Comparison of ENCODE assay signal across 5 mouse cellular contexts in genomic region chr10:80989854-80990253, GRCm38 (mm10). TPM values are rescaled to one million over a fixed set of nuclear protein-coding genes. Genes with fewer than 3 reads are reported as not detected.
DNase-seq lines count a peak whose midpoint lies in the region; ATAC-seq and TF ChIP-seq lines count a peak whose summit lies in the region.
"Not testable (repeated sequence)": the region's sequence is repeated elsewhere in the genome, so short reads cannot be mapped to it uniquely, and the experiment has no call there.

No protein-coding gene starts in this region.

- not testable (repeated sequence) for H3K4me3 ChIP-seq in CH12.LX (replicated peaks in 1 of 3; ENCODE audit: low read depth in 2 of 3, low read length in 2 of 3, poor library complexity in 1 of 3); small intestine, adult 2 months (ENCODE audit: low read depth, low read length)

- peaks cover 25 to 69% of the 10 kb centered on the region in 2 experiments for H3K4me1 ChIP-seq in CH12.LX (ENCODE audit: control insufficient read depth in 1 of 2, insufficient read depth in 2 of 2)
- H3K4me1 ChIP-seq in small intestine, adult 2 months (ENCODE audit: control insufficient read depth, insufficient read depth, insufficient read length, low read length): peaks cover 16% of the 10 kb centered on the region

- not testable (repeated sequence) for H3K36me3 ChIP-seq in CH12.LX (replicated peaks in 1 of 2; ENCODE audit: control insufficient read depth in 1 of 2, insufficient read depth in 1 of 2, low read length in 1 of 2); small intestine, adult 2 months (ENCODE audit: control insufficient read depth, insufficient read depth, low read length)

- ATAC-seq in inflammation-experienced regulatory T-cells, adult 6 months: peak; percentile 4

- not testable (repeated sequence) for TF ChIP-seq POLR2A in CH12.LX (IDR thresholded peaks at IDR 0.05; ENCODE audit: low read depth, low read length); small intestine, adult 2 months (IDR thresholded peaks at IDR 0.05; ENCODE audit: low read depth, low read length)

- peak overlapping the region; percentile 21; the same call in 1 of the 2 replicates for H3K4me2 ChIP-seq in CH12.LX (ENCODE audit: insufficient read depth, low read depth, poor library complexity, severe bottlenecking)

- TF ChIP-seq CTCF in CH12.LX (conservative IDR thresholded peaks at IDR 0.05 in 1 of 2, IDR thresholded peaks at IDR 0.05 in 1 of 2; ENCODE audit: low read depth in 2 of 2, low read length in 2 of 2); small intestine, adult 2 months (IDR thresholded peaks at IDR 0.05; ENCODE audit: extremely low read depth, insufficient read length, insufficient replicate concordance, low read depth, low read length): not testable (repeated sequence)

- not testable (repeated sequence) for H3K9me3 ChIP-seq in CH12.LX (replicated peaks; ENCODE audit: low read length)

- in situ Hi-C loops in CH12.LX (cut with MboI; ENCODE audit: low pct_ligation_motif_present, low pct_unique_long_range_greater_than_20kb, low sequenced_read_pairs): loop anchor here (5.0 to 10.0 kb wide), 3 partner anchors 63 to 185 kb away; partner anchors contain the start of gene Amh

- WGBS in small intestine, adult 2 months: 50% methylated on average over 4 of the region's 4 CpGs

- H3K27ac ChIP-seq in CH12.LX (ENCODE audit: insufficient read depth, low read depth): not testable (repeated sequence)
- peak overlapping the region; percentile 27; the same call in 1 of the 2 replicates for H3K27ac ChIP-seq in small intestine, adult 2 months (ENCODE audit: insufficient read depth, low read depth, low read length)

- peaks cover 33% of the 10 kb centered on the region for H3K27me3 ChIP-seq in CH12.LX (replicated peaks)
- not testable (repeated sequence) for H3K27me3 ChIP-seq in small intestine, adult 2 months (ENCODE audit: control insufficient read depth, insufficient read depth, low read length)

- H3K9ac ChIP-seq in CH12.LX (ENCODE audit: insufficient read depth, low read depth): not testable (repeated sequence)

- TF ChIP-seq EP300 in CH12.LX (IDR thresholded peaks at IDR 0.05; ENCODE audit: low read length): not testable (repeated sequence)

- not testable (repeated sequence) for TF ChIP-seq RAD21 in CH12.LX (IDR thresholded peaks at IDR 0.05; ENCODE audit: low read depth, low read length)

- peak; percentile 89 for DNase-seq in A20 (ENCODE audit: low read depth, low spot score)
- DNase-seq in CH12.LX (ENCODE audit: extremely low read depth): not testable (repeated sequence)
- peak; percentile 41 for DNase-seq in NIH3T3 (ENCODE audit: low read depth)

- dilution Hi-C loops in CH12.LX (cut with MboI; ENCODE audit: extremely low pct_ligation_motif_present, extremely low pct_unique_long_range_greater_than_20kb, low sequenced_read_pairs): not testable (repeated sequence)

- not testable (repeated sequence) for H3K79me2 ChIP-seq in CH12.LX (replicated peaks; ENCODE audit: control insufficient read depth, extremely low read depth, insufficient read depth, poor library complexity, severe bottlenecking)

TF ChIP-seq in CH12.LX, 34 proteins besides CTCF, POLR2A, EP300 and RAD21:
- peak; percentile 94 for TF ChIP-seq TBP (conservative IDR thresholded peaks at IDR 0.05; ENCODE audit: low read depth, low read length)

RNA-seq across cellular contexts. Expression of gene Gng7, which starts 24.9 kb away (rescaled TPM):
- total RNA-seq in CH12.LX (2012; rRNA removed) (0.46 and 0.47 TPM in 2 replicates), CH12.LX (2014; rRNA removed) (not detected in 2 replicates)
- 0.24 and 0.68 TPM in 2 replicates for polyA plus RNA-seq in CH12.LX (2012; ENCODE audit: insufficient read length, low read depth)
- polyA plus RNA-seq in inflammation-experienced regulatory T-cells, adult 6 months (2017; shearing (Covaris generic)): not detected
- 0.44 and 0.74 TPM in 2 replicates for polyA plus RNA-seq in small intestine, adult 2 months (2012; rRNA removed)

RNA-seq across cellular contexts. Expression of gene Diras1, which starts 35.6 kb away (rescaled TPM):
- total RNA-seq in CH12.LX (2012; rRNA removed): not detected in 2 replicates
- total RNA-seq in CH12.LX (2014; rRNA removed): not detected in 2 replicates
- not detected in 2 replicates for polyA plus RNA-seq in CH12.LX (2012; ENCODE audit: insufficient read length, low read depth)
- polyA plus RNA-seq in inflammation-experienced regulatory T-cells, adult 6 months (2017; shearing (Covaris generic)): not detected
- polyA plus RNA-seq in small intestine, adult 2 months (2012; rRNA removed): 0.32 and 0.38 TPM in 2 replicates

RNA-seq across cellular contexts. Expression of gene Slc39a3, which starts 47.4 kb away (rescaled TPM):
- 6.3 and 7.2 TPM in 2 replicates for total RNA-seq in CH12.LX (2012; rRNA removed)
- 3.5 and 3.9 TPM in 2 replicates for total RNA-seq in CH12.LX (2014; rRNA removed)
- polyA plus RNA-seq in CH12.LX (2012; ENCODE audit: insufficient read length, low read depth): 4.2 and 4.3 TPM in 2 replicates
- 1 to 10 TPM; 2.4 to 5.0 (median 2.7) TPM for polyA plus RNA-seq in inflammation-experienced regulatory T-cells, adult 6 months (2017; shearing (Covaris generic))
- 19.3 and 31.6 TPM in 2 replicates for polyA plus RNA-seq in small intestine, adult 2 months (2012; rRNA removed)

RNA-seq across cellular contexts. Expression of gene Gadd45b, which starts 60.0 kb away (rescaled TPM):
- total RNA-seq in CH12.LX (2012; rRNA removed): 36.2 and 52.5 TPM in 2 replicates
- 19.3 and 24.4 TPM in 2 replicates for total RNA-seq in CH12.LX (2014; rRNA removed)
- polyA plus RNA-seq in CH12.LX (2012; ENCODE audit: insufficient read length, low read depth): 14.9 and 16.4 TPM in 2 replicates
- polyA plus RNA-seq in inflammation-experienced regulatory T-cells, adult 6 months (2017; shearing (Covaris generic)): 10 to 100 TPM; 26.4 to 51.5 (median 39.3) TPM
- 16.2 and 29.7 TPM in 2 replicates for polyA plus RNA-seq in small intestine, adult 2 months (2012; rRNA removed)
